Comparison of ENCODE assay signal across 33 mouse cellular contexts in genomic region chr15:101001685-101002084, GRCm38 (mm10). TPM values are rescaled to one million over a fixed set of nuclear protein-coding genes. Genes with fewer than 3 reads are reported as not detected.
A peak's percentile ranks its signal among the peaks of the same experiment; 100 is the strongest.
DNase-seq lines count a peak whose midpoint lies in the region; ATAC-seq and TF ChIP-seq lines count a peak whose summit lies in the region.
"Had no signal": no experiment of that assay in that cellular context is flagged by ENCODE, and none has a peak within 500 bp of the region (broad histone marks: within the 10 kb centered on the region; RNA-seq: fewer than 3 reads in every experiment).

No protein-coding gene starts in this region.

- no peak overlapping the region for H3K9ac ChIP-seq in intestine, postnatal 0 days (ENCODE audit: low read depth, low read length)
- H3K9ac ChIP-seq in intestine, embryonic 15.5 days, result no peak overlapping the region
- no peak overlapping the region for H3K9ac ChIP-seq in MEL (ENCODE audit: control insufficient read depth, low read depth, low read length, poor library complexity, severe bottlenecking)
- H3K9ac ChIP-seq: embryonic facial prominence, embryonic 13.5 days; forebrain, embryonic 12.5 days; forebrain, embryonic 15.5 days; heart, embryonic 13.5 days; hindbrain, embryonic 15.5 days had no signal

- H3K79me2 ChIP-seq in MEL (ENCODE audit: control insufficient read depth, insufficient read depth, low read length, poor library complexity), result no peaks in the 10 kb centered on the region

- TF ChIP-seq RAD21 in MEL (IDR thresholded peaks at IDR 0.05; ENCODE audit: low read depth, low read length), result no peak

- H3K36me3 ChIP-seq in intestine, postnatal 0 days (ENCODE audit: control insufficient read depth, insufficient read depth), result no peaks in the 10 kb centered on the region
- no peaks in the 10 kb centered on the region for H3K36me3 ChIP-seq in intestine, embryonic 15.5 days
- no peaks in the 10 kb centered on the region for H3K36me3 ChIP-seq in MEL (ENCODE audit: control insufficient read depth in 1 of 2, insufficient read depth in 2 of 2, low read length in 2 of 2)
- H3K36me3 ChIP-seq: embryonic facial prominence, embryonic 10.5 days; embryonic facial prominence, embryonic 13.5 days; forebrain, embryonic 15.5 days; heart, embryonic 13.5 days had no signal

- no peaks in the 10 kb centered on the region for H3K9me3 ChIP-seq in intestine, postnatal 0 days (ENCODE audit: control insufficient read depth)
- no peaks in the 10 kb centered on the region for H3K9me3 ChIP-seq in intestine, embryonic 15.5 days
- H3K9me3 ChIP-seq in MEL (replicated peaks; ENCODE audit: insufficient read depth, low read length), result no peaks in the 10 kb centered on the region
- H3K9me3 ChIP-seq: embryonic facial prominence, embryonic 10.5 days; embryonic facial prominence, embryonic 13.5 days; forebrain, embryonic 12.5 days; forebrain, embryonic 15.5 days; heart, embryonic 13.5 days; hindbrain, embryonic 15.5 days had no signal

- H3K4me1 ChIP-seq in intestine, postnatal 0 days (replicated peaks; ENCODE audit: control insufficient read depth, insufficient read depth, low read length), result no peaks in the 10 kb centered on the region
- H3K4me1 ChIP-seq in intestine, embryonic 15.5 days (replicated peaks), result no peaks in the 10 kb centered on the region; the same call in 1 of the 2 replicates
- H3K4me1 ChIP-seq in MEL (ENCODE audit: control insufficient read depth in 1 of 2, insufficient read depth in 2 of 2, low read length in 2 of 2), result no peaks in the 10 kb centered on the region
- H3K4me1 ChIP-seq: hindbrain, embryonic 15.5 days had no signal

- DNase-seq in 3T3-L1 (ENCODE audit: low read depth, low spot score) (peak; percentile 8), MEL (ENCODE audit: low read depth, low spot score) (no peak), MN1 (ENCODE audit: low spot score) (no peak)
- DNase-seq in lung, postnatal 36 days, result no peak
- DNase-seq: adrenal gland, adult 2 months; adrenal gland, postnatal 14 days; cerebellum, adult 11 months; cerebellum, adult 2 months; cerebellum, adult 9-11 months; cerebellum, postnatal 25 days; embryo, embryonic 11 days; gastrocnemius, postnatal 25 days; heart, adult 18-20 months; heart, postnatal 14 days; heart, postnatal 4 days had no signal

- 48% methylated on average over 1 of the region's 1 CpGs for whole genome bisulfite sequencing in intestine, postnatal 0 days
- WGBS in intestine, embryonic 15.5 days, result 73% methylated on average over 1 of the region's 1 CpGs

- no peak overlapping the region for H3K4me2 ChIP-seq in intestine, postnatal 0 days (replicated peaks; ENCODE audit: low read depth)
- H3K4me2 ChIP-seq in intestine, embryonic 15.5 days (replicated peaks), result no peak overlapping the region
- H3K4me2 ChIP-seq: embryonic facial prominence, embryonic 13.5 days; forebrain, embryonic 12.5 days; forebrain, embryonic 15.5 days; heart, embryonic 13.5 days; hindbrain, embryonic 15.5 days had no signal

- no peak overlapping the region for H3K4me3 ChIP-seq in intestine, postnatal 0 days (ENCODE audit: low read depth, low read length)
- H3K4me3 ChIP-seq in intestine, embryonic 15.5 days (replicated peaks), result no peak overlapping the region
- no peak overlapping the region for H3K4me3 ChIP-seq in MEL (ENCODE audit: control insufficient read depth in 1 of 2, insufficient read depth in 1 of 2, low read depth in 2 of 2, low read length in 2 of 2)
- H3K4me3 ChIP-seq: embryonic facial prominence, embryonic 10.5 days; embryonic facial prominence, embryonic 13.5 days; erythroblast, embryonic 14.5 days; forebrain, embryonic 12.5 days; forebrain, embryonic 15.5 days; heart, embryonic 13.5 days; hindbrain, embryonic 15.5 days had no signal

- H3K27ac ChIP-seq in intestine, postnatal 0 days (ENCODE audit: low read depth, low read length), result no peak overlapping the region
- no peak overlapping the region for H3K27ac ChIP-seq in intestine, embryonic 15.5 days
- no peak overlapping the region for H3K27ac ChIP-seq in MEL (ENCODE audit: control insufficient read depth, low read depth, low read length)
- H3K27ac ChIP-seq: embryonic facial prominence, embryonic 10.5 days; embryonic facial prominence, embryonic 13.5 days; forebrain, embryonic 12.5 days; forebrain, embryonic 15.5 days; heart, embryonic 13.5 days; hindbrain, embryonic 15.5 days had no signal

- H3K27me3 ChIP-seq in intestine, postnatal 0 days (replicated peaks; ENCODE audit: control insufficient read depth, insufficient read depth, low read length), result no peaks in the 10 kb centered on the region
- no peaks in the 10 kb centered on the region for H3K27me3 ChIP-seq in intestine, embryonic 15.5 days (replicated peaks)
- peaks cover 0 to 7% of the 10 kb centered on the region in 2 experiments; a peak in 3 of 4 replicates for H3K27me3 ChIP-seq in MEL (ENCODE audit: control insufficient read depth in 1 of 2, insufficient read depth in 2 of 2, low read length in 2 of 2)
- H3K27me3 ChIP-seq: embryonic facial prominence, embryonic 13.5 days; forebrain, embryonic 12.5 days; forebrain, embryonic 15.5 days; hindbrain, embryonic 15.5 days had no signal

- no peak for TF ChIP-seq POLR2A in MEL (IDR thresholded peaks at IDR 0.05; ENCODE audit: control insufficient read depth in 1 of 2, insufficient read depth in 1 of 2, low read depth in 1 of 2, low read length in 2 of 2, poor library complexity in 1 of 2)

- 0 out of 2 replicates have a peak, but pooled peaks have one; percentile 7 for TF ChIP-seq CTCF in intestine, postnatal 0 days (IDR thresholded peaks at IDR 0.05; ENCODE audit: low read depth)
- no peak for TF ChIP-seq CTCF in MEL (IDR thresholded peaks at IDR 0.05 in 2 of 3, conservative IDR thresholded peaks at IDR 0.05 in 1 of 3; ENCODE audit: control insufficient read depth in 1 of 3, insufficient read depth in 1 of 3, low read depth in 2 of 3, low read length in 3 of 3, poor library complexity in 1 of 3, severe bottlenecking in 1 of 3)

- peak; percentile 10; the same call in 1 of the 2 replicates for ATAC-seq in intestine, postnatal 0 days
- no peak for ATAC-seq in intestine, embryonic 15.5 days
- ATAC-seq: CD4-positive, CD25-positive, alpha-beta regulatory T cell, adult 4 months; forebrain, embryonic 15.5 days; intestine, embryonic 16.5 days had no signal

- TF ChIP-seq EP300 in MEL (IDR thresholded peaks at IDR 0.05; ENCODE audit: low read depth in 1 of 2, low read length in 2 of 2), result no peak

TF ChIP-seq in MEL, 35 proteins besides CTCF, POLR2A, EP300 and RAD21:
- TF ChIP-seq ZNF384 (IDR thresholded peaks at IDR 0.05; ENCODE audit: low read depth, low read length), result peak; percentile 79
- TF ChIP-seq TBP (IDR thresholded peaks at IDR 0.05; ENCODE audit: low read depth, low read length), result no peak

RNA-seq across cellular contexts. Expression of gene Gm47841, which starts 45.5 kb away (rescaled TPM):
- not detected in 2 replicates for polyA plus RNA-seq in intestine, postnatal 0 days (2015; fragmentation: Nextera tagmentation; extraction: Ambion mirVana)
- polyA plus RNA-seq in intestine, embryonic 15.5 days (2015; fragmentation: Nextera tagmentation; extraction: Ambion mirVana), result not detected in 2 replicates
- total RNA-seq in MEL (2012; rRNA removed), result not detected in 2 replicates
- not detected for polyA plus RNA-seq in MEL (2012; ENCODE audit: insufficient read depth in 1 of 2, insufficient read length in 2 of 2, low read depth in 1 of 2, low replicate concordance in 2 of 2, missing spikeins in 1 of 2)
- total RNA-seq: adrenal gland, postnatal 14 days; common myeloid progenitor, adult 5-6 weeks; ES-E14; gastrocnemius, adult 8-10 months; gastrocnemius, postnatal 25 days; heart, adult 18-20 months; heart, postnatal 14 days had no signal
- polyA plus RNA-seq: adrenal gland, adult 2 months; C2C12; CD4-positive, CD25-positive, alpha-beta regulatory T cell, adult 4 months; cerebellum, adult 2 months; embryonic facial prominence, embryonic 10.5 days; embryonic facial prominence, embryonic 13.5 days; erythroblast, embryonic 14.5 days; forebrain, embryonic 12.5 days; forebrain, embryonic 15.5 days; gonadal fat pad, adult 2 months; heart, embryonic 13.5 days; heart, embryonic 16.5 days; hindbrain, embryonic 11.5 days; hindbrain, embryonic 15.5 days; intestine, embryonic 16.5 days had no signal
